Mouse (Mus musculus) liver, embryonic 14.5 days (tissue): ENCODE data around the gene Cltb. TPM values are rescaled to one million over a fixed set of nuclear protein-coding genes. Genes with fewer than 3 reads are reported as not detected.

Experiments used
- ATAC-seq: fragments of 200-750 bp; cut with Nextera tagmentation; 2 replicates; pipeline ENCODE4 v1.8.0; 2017; ENCODE audit warnings: moderate number of reproducible peaks, mild to moderate bottlenecking, moderate library complexity; ENCODE audit not compliant: insufficient read depth
- DNase-seq, 3 experiments: peaks; one replicate each; pipeline ENCODE4 v3.0.0-alpha.2; 2012 to 2013; ENCODE audit warnings: low read depth in 3 of 3, low spot score in 3 of 3
- H3K27ac ChIP-seq: fragments of 300-500 bp; sonication (generic); 2 replicates; pipeline ENCODE4 v1.5.1; 2014; ENCODE audit warnings: moderate library complexity, mild to moderate bottlenecking, control low read depth, inconsistent platforms
- H3K27me3 ChIP-seq: fragments of 300-500 bp; sonication (generic); 2 replicates; pipeline ENCODE4 v1.6.1; 2014; ENCODE audit warnings: mild to moderate bottlenecking, low read length, moderate library complexity; ENCODE audit not compliant: control insufficient read depth, insufficient read depth
- H3K36me3 ChIP-seq: fragments of 300-500 bp; sonication (generic); replicated peaks from 2 replicates; pipeline ENCODE4 v1.6.1; 2014; ENCODE audit warnings: low read depth; ENCODE audit not compliant: control insufficient read depth, insufficient read depth
- H3K4me1 ChIP-seq, 2 experiments: fragments of 200-500 bp in 1 of 2; fragments of 300-500 bp in 1 of 2; sonication (generic) in 1 of 2; replicated peaks; 2 replicates each; pipeline ENCODE4 v1.6.1; 2012 to 2014; ENCODE audit warnings: antibody characterized with exemption in 1 of 2, inconsistent platforms in 1 of 2, low read length in 1 of 2; ENCODE audit not compliant: control insufficient read depth in 2 of 2, insufficient read depth in 2 of 2
- H3K4me2 ChIP-seq: fragments of 300-500 bp; sonication (generic); 2 replicates; pipeline ENCODE4 v1.6.1; 2014; ENCODE audit warnings: low read depth, mild to moderate bottlenecking, control low read depth, moderate library complexity
- H3K4me3 ChIP-seq, 2 experiments: fragments of 200-500 bp in 1 of 2; fragments of 300-500 bp in 1 of 2; sonication (generic) in 1 of 2; 2 replicates each; pipeline ENCODE4 v1.5.1; 2012 to 2014; ENCODE audit warnings: low read depth in 2 of 2, low read length in 2 of 2, mild to moderate bottlenecking in 2 of 2, control low read depth in 1 of 2, inconsistent platforms in 1 of 2, moderate library complexity in 1 of 2; ENCODE audit not compliant: insufficient read depth in 1 of 2
- H3K9ac ChIP-seq: fragments of 300-500 bp; sonication (generic); replicated peaks from 2 replicates; pipeline ENCODE4 v1.6.1; 2014; ENCODE audit warnings: mild to moderate bottlenecking, control low read depth, moderate library complexity
- H3K9me3 ChIP-seq: fragments of 300-500 bp; sonication (generic); 2 replicates; pipeline ENCODE4 v1.6.1; 2016; ENCODE audit warnings: low read length, mixed read lengths; ENCODE audit not compliant: control insufficient read depth
- CTCF ChIP-seq: IDR thresholded peaks from 2 replicates; pipeline ENCODE4 v1.5.1; 2016; ENCODE audit warnings: antibody characterized with exemption, low read depth, control low read depth
- EP300 ChIP-seq: IDR thresholded peaks from 2 replicates; pipeline ENCODE4 v1.6.1; 2016; ENCODE audit warnings: antibody characterized with exemption, low read depth
- WGBS: fragments of 180-500 bp; shearing (Covaris S2); extraction: QIAGEN DNeasy Blood & Tissue Kit; methylation state at CpG from one replicate; pipeline ENCODE4 v1.1.7; 2014; ENCODE audit not compliant: insufficient replicate concordance; 5-methylcytosine and 5-hydroxymethylcytosine counted together
- polyA plus RNA-seq, 2 experiments: library from polyadenylated mRNA; depleted of rRNA in 1 of 2; stranded (reverse) in 1 of 2; unstranded in 1 of 2; fragments of >200 nt; fragmentation: Nextera tagmentation in 1 of 2; extraction: Ambion mirVana in 1 of 2; gene quantifications; 2 replicates each; pipeline versions ENCODE4 v1.2.1 to v1.2.3; 2012 to 2014

Gene Cltb
- polyA plus RNA-seq, 2 experiments = 15.2 to 30.6 TPM

GRCm38 (mm10) chr13:54589996-54590951 is 20.9 kb downstream of the Cltb start, which contains the start of the genes Nop16 and Higd2a:
Nop16 (minus strand) TSS chr13:54590090.
Higd2a (plus strand) TSS chr13:54590207.
- ATAC-seq = peak; percentile 95

GRCm38 (mm10) chr13:54589414-54589995 is 21.6 kb downstream of the Cltb start:
- Histone ChIP-seq H3K36me3 (peaks cover 13% of the 10 kb centered on the region), H3K9ac (peak overlapping the region; percentile 56), H3K4me3 (peak overlapping the region; percentile 90 to 99), H3K4me2 (peak overlapping the region; percentile 74), H3K27me3 (no peaks in the 10 kb centered on the region), H3K4me1 (peaks cover 6 to 12% of the 10 kb centered on the region in 2 experiments; a peak in 2 of 4 replicates), H3K9me3 (no peaks in the 10 kb centered on the region), H3K27ac (no peak overlapping the region; the same call in 1 of the 2 replicates)
- peak; percentile 42 for ATAC-seq
- TF ChIP-seq EP300 (no peak), CTCF (no peak; the same call in 1 of the 2 replicates)
- whole genome bisulfite sequencing = under 1% methylated on average over 24 of the region's 24 CpGs
- DNase-seq = no peak

More at GRCm38 (mm10) chr13:54589996-54590951, 20.9 kb downstream of the Cltb start, which contains the start of the genes Nop16 and Higd2a:
- WGBS = under 1% methylated on average over 51 of the region's 51 CpGs
- Histone ChIP-seq H3K4me2 (peak within 1 kb of the TSS; percentile 74), H3K9me3 (no peaks in the 10 kb centered on the region), H3K9ac (peak within 1 kb of the TSS; percentile 92), H3K27me3 (no peaks in the 10 kb centered on the region), H3K4me3 (peak within 1 kb of the TSS; percentile 90 to 99), H3K4me1 (peaks cover 6 to 12% of the 10 kb centered on the region in 2 experiments; a peak in 2 of 4 replicates), H3K36me3 (peaks cover 6% of the 10 kb centered on the region), H3K27ac (peak within 1 kb of the TSS; percentile 65)
- DNase-seq = peak; percentile 98 to 99 (median 98)
- TF ChIP-seq CTCF = no peak; the same call in 1 of the 2 replicates
- no peak for TF ChIP-seq EP300

GRCm38 (mm10) chr13:54585831-54586230 is 25.3 kb downstream of the Cltb start:
- Histone ChIP-seq H3K9ac (no peak overlapping the region), H3K4me3 (no peak overlapping the region), H3K4me2 (no peak overlapping the region), H3K9me3 (no peaks in the 10 kb centered on the region), H3K4me1 (peaks cover 4 to 6% of the 10 kb centered on the region in 2 experiments; a peak in 3 of 4 replicates), H3K27me3 (no peaks in the 10 kb centered on the region), H3K27ac (no peak overlapping the region), H3K36me3 (peaks cover 26% of the 10 kb centered on the region)
- ATAC-seq = no peak
- no peak for TF ChIP-seq CTCF
- no peak for TF ChIP-seq EP300
- DNase-seq = no peak
- WGBS = 82% methylated on average over 11 of the region's 11 CpGs

DNA sequence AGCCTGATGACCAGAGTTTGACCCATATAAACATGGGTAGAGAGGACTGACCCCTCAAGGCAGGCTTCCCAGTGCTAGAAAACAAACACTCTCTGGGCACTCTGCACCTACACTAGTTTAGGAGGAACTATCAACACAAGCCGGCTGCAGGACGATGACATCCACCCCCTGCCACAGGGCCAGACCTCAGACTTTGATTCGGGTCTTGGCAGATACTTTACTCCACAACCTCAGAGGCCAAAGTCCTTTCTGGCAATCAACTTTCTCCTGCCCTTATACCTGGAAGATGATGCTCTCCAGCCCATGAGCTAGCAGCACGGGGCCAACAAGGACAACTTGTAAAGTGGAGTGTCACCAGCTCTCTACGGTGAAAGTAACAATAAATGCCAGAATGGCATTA is 28.3 kb downstream of the Cltb start:
- TF ChIP-seq EP300 = no peak
- Histone ChIP-seq H3K4me1 (no peaks in the 10 kb centered on the region; a peak in 1 of 4 replicates), H3K4me2 (no peak overlapping the region), H3K36me3 (peaks cover 26% of the 10 kb centered on the region), H3K9me3 (no peaks in the 10 kb centered on the region), H3K27me3 (no peaks in the 10 kb centered on the region), H3K27ac (no peak overlapping the region), H3K4me3 (no peak overlapping the region), H3K9ac (no peak overlapping the region)
- ATAC-seq (no peak), DNase-seq (no peak)
- WGBS = 75% methylated on average over 5 of the region's 5 CpGs

- H3K4me3 ChIP-seq = no peak overlapping the region
- H3K27ac ChIP-seq = no peak overlapping the region
- peaks cover 23% of the 10 kb centered on the region for H3K36me3 ChIP-seq
- H3K4me2 ChIP-seq = no peak overlapping the region
- ATAC-seq = no peak
- 67% methylated on average over 10 of the region's 10 CpGs for WGBS
- no peaks in the 10 kb centered on the region for H3K27me3 ChIP-seq
- DNase-seq = no peak
- no peaks in the 10 kb centered on the region; a peak in 1 of 4 replicates for H3K4me1 ChIP-seq
- H3K9me3 ChIP-seq = no peaks in the 10 kb centered on the region
- no peak overlapping the region for H3K9ac ChIP-seq
- TF ChIP-seq CTCF = no peak
- TF ChIP-seq EP300 = no peak
Observed at GRCm38 (mm10) chr13:54582126-54582525, 29.0 kb downstream of the Cltb start.
